28 mouse cellular contexts compared by ENCODE assay signal in the genomic region with DNA sequence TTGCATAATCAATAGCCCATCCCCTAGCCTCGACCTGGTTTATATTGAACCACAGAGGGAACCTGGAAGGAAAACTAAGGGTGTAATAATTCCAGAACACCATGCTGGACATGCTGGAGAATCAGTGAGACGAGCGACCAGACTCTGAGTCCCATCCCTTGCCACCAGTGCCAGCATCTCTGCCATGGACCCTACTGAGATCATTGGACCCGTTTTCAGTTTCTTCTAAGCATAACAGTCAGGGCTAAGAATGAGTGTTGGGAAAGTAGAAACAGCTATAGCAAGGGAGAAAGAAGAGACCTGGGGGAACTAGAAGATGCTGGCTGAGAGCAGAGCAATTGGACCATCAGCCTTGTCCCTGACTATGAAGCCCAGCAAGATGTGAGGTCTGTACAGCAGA. TPM values are rescaled to one million over a fixed set of nuclear protein-coding genes. Genes with fewer than 3 reads are reported as not detected.
"Had no signal": no experiment of that assay in that cellular context is flagged by ENCODE, and none has a peak within 500 bp of the region (broad histone marks: within the 10 kb centered on the region; RNA-seq: fewer than 3 reads in every experiment).

No protein-coding gene starts in this region.

- H3K4me3 ChIP-seq: embryonic facial prominence, embryonic 10.5 days; embryonic facial prominence, embryonic 12.5 days; embryonic facial prominence, embryonic 13.5 days; embryonic facial prominence, embryonic 15.5 days; erythroblast, embryonic 14.5 days; forebrain, embryonic 10.5 days; forebrain, embryonic 12.5 days; forebrain, embryonic 13.5 days; forebrain, embryonic 15.5 days; heart, adult 2 months had no signal

- H3K36me3 ChIP-seq: embryonic facial prominence, embryonic 10.5 days; embryonic facial prominence, embryonic 12.5 days; embryonic facial prominence, embryonic 13.5 days; embryonic facial prominence, embryonic 15.5 days; forebrain, embryonic 10.5 days; forebrain, embryonic 12.5 days; forebrain, embryonic 15.5 days had no signal

- H3K9ac ChIP-seq: embryonic facial prominence, embryonic 12.5 days; embryonic facial prominence, embryonic 13.5 days; embryonic facial prominence, embryonic 15.5 days; forebrain, embryonic 12.5 days; forebrain, embryonic 13.5 days; forebrain, embryonic 15.5 days; forebrain, postnatal 0 days had no signal

- H3K27ac ChIP-seq: embryonic facial prominence, embryonic 10.5 days; embryonic facial prominence, embryonic 12.5 days; embryonic facial prominence, embryonic 13.5 days; embryonic facial prominence, embryonic 15.5 days; forebrain, embryonic 10.5 days; forebrain, embryonic 12.5 days; forebrain, embryonic 13.5 days; forebrain, embryonic 15.5 days; heart, adult 2 months had no signal

- H3K9me3 ChIP-seq: embryonic facial prominence, embryonic 10.5 days; embryonic facial prominence, embryonic 12.5 days; embryonic facial prominence, embryonic 13.5 days; embryonic facial prominence, embryonic 15.5 days; forebrain, embryonic 10.5 days; forebrain, embryonic 12.5 days; forebrain, embryonic 13.5 days; forebrain, embryonic 15.5 days had no signal

- ATAC-seq: forebrain, embryonic 13.5 days; forebrain, embryonic 14.5 days; forebrain, embryonic 15.5 days; forebrain, embryonic 16.5 days; forebrain, postnatal 0 days had no signal

- DNase-seq: cerebellum, adult 2 months; cerebellum, adult 8-10 months; cerebellum, adult 9-10 months; cerebellum, adult 9-11 months; cerebellum, postnatal 10 days; cerebellum, postnatal 14 days; cerebellum, postnatal 25 days; cerebellum, postnatal 36 days; embryo, embryonic 11 days; forebrain, postnatal 0 days; gastrocnemius, postnatal 14 days; gastrocnemius, postnatal 25 days; gastrocnemius, postnatal 36 days; heart, adult 18-20 months; heart, adult 2 months had no signal

- H3K4me2 ChIP-seq: embryonic facial prominence, embryonic 12.5 days; embryonic facial prominence, embryonic 13.5 days; embryonic facial prominence, embryonic 15.5 days; forebrain, embryonic 12.5 days; forebrain, embryonic 13.5 days; forebrain, embryonic 15.5 days had no signal

RNA-seq across cellular contexts. Expression of a gene that starts 1.3 kb away (rescaled TPM):
- total RNA-seq: common myeloid progenitor, adult 5-6 weeks; granulocyte monocyte progenitor cell, adult 5-6 weeks had no signal
